Comparison of ENCODE assay signal across 8 mouse cellular contexts in the genomic region with DNA sequence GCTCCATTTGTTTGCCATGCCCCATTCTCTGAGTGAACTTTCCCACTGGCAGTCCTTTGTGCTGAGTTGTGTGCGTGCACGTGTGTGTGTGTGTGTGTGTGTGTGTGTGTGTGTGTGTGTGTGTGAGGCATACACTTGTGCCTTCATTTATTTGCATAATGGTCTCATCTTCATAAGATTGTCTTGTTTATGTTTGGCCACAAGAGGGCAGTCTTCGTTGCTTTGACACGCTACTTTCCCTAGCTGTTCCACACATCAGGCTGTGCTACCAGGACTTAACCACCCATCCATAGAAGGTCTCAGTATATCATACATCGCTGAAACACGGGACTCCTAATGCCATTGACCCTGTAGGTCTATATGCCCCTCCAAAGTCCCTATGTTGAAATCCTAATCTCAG. TPM values are rescaled to one million over a fixed set of nuclear protein-coding genes. Genes with fewer than 3 reads are reported as not detected.
DNase-seq lines count a peak whose midpoint lies in the region; ATAC-seq and TF ChIP-seq lines count a peak whose summit lies in the region.

No protein-coding gene starts in this region.

- peak; percentile 59 for TF ChIP-seq CTCF in bone marrow, adult 2 months (IDR thresholded peaks at IDR 0.05; ENCODE audit: control insufficient read depth, insufficient read depth, low read length)

- no peak for ATAC-seq in intestine, embryonic 14.5 days (replicated peaks; ENCODE audit: low FRiP score, low TSS enrichment, low read depth)
- no peak for ATAC-seq in intestine, embryonic 16.5 days
- ATAC-seq in embryonic facial prominence, embryonic 12.5 days (ENCODE audit: insufficient number of reproducible peaks, insufficient read depth, low FRiP score, low TSS enrichment) = 0 out of 2 replicates have a peak, but pooled peaks have one; percentile 10
- ATAC-seq in megakaryocyte-erythroid progenitor cell, adult 5-6 weeks (replicated peaks; ENCODE audit: low FRiP score, low TSS enrichment, poor library complexity, severe bottlenecking) = peak; percentile 71

- H3K4me3 ChIP-seq in intestine, embryonic 14.5 days (ENCODE audit: low read depth, low read length) = no peak overlapping the region
- no peak overlapping the region for H3K4me3 ChIP-seq in intestine, embryonic 16.5 days (ENCODE audit: low read length)
- H3K4me3 ChIP-seq in bone marrow, adult 2 months (replicated peaks; ENCODE audit: control insufficient read depth, low read depth, low read length) = no peak overlapping the region
- H3K4me3 ChIP-seq in embryonic facial prominence, embryonic 12.5 days = no peak overlapping the region

- no peak overlapping the region for H3K27ac ChIP-seq in intestine, embryonic 14.5 days (ENCODE audit: low read depth)
- no peak overlapping the region for H3K27ac ChIP-seq in intestine, embryonic 16.5 days (ENCODE audit: low read length)
- no peak overlapping the region for H3K27ac ChIP-seq in bone marrow, adult 2 months (ENCODE audit: control insufficient read depth, insufficient read depth, low read depth, low read length, poor library complexity)
- H3K27ac ChIP-seq in embryonic facial prominence, embryonic 12.5 days = no peak overlapping the region

- H3K36me3 ChIP-seq in intestine, embryonic 14.5 days (ENCODE audit: control insufficient read depth, insufficient read depth, low read length) = no peaks in the 10 kb centered on the region
- no peaks in the 10 kb centered on the region for H3K36me3 ChIP-seq in intestine, embryonic 16.5 days (ENCODE audit: control insufficient read depth, insufficient read depth, low read length)
- no peaks in the 10 kb centered on the region for H3K36me3 ChIP-seq in embryonic facial prominence, embryonic 12.5 days

- intact Hi-C loops in heart, postnatal 36 days (cut with DNase I) = loop anchor here (1.0 to 5.0 kb wide), 2 partner anchors 59 to 320 kb away; no protein-coding TSS in a partner anchor

- no peaks in the 10 kb centered on the region for H3K4me1 ChIP-seq in intestine, embryonic 14.5 days (replicated peaks; ENCODE audit: control insufficient read depth, insufficient read depth, low read length)
- H3K4me1 ChIP-seq in intestine, embryonic 16.5 days (ENCODE audit: control insufficient read depth, insufficient read depth, low read length) = no peaks in the 10 kb centered on the region
- H3K4me1 ChIP-seq in bone marrow, adult 2 months (ENCODE audit: control insufficient read depth, insufficient read depth, low read length) = no peaks in the 10 kb centered on the region
- H3K4me1 ChIP-seq in embryonic facial prominence, embryonic 12.5 days = no peaks in the 10 kb centered on the region; the same call in 1 of the 2 replicates

- 10% methylated on average over 6 of the region's 6 CpGs for WGBS in intestine, embryonic 14.5 days
- WGBS in intestine, embryonic 16.5 days = 8% methylated on average over 6 of the region's 6 CpGs
- 10% methylated on average over 6 of the region's 6 CpGs for WGBS in bone marrow, adult 2 months
- WGBS in embryonic facial prominence, embryonic 12.5 days = 7% methylated on average over 6 of the region's 6 CpGs

- no peak overlapping the region for H3K9ac ChIP-seq in intestine, embryonic 14.5 days (ENCODE audit: low read length)
- no peak overlapping the region for H3K9ac ChIP-seq in intestine, embryonic 16.5 days (ENCODE audit: low read depth, low read length)
- H3K9ac ChIP-seq in embryonic facial prominence, embryonic 12.5 days = no peak overlapping the region

- no peaks in the 10 kb centered on the region for H3K27me3 ChIP-seq in intestine, embryonic 14.5 days (replicated peaks; ENCODE audit: control insufficient read depth, insufficient read depth, low read length)
- H3K27me3 ChIP-seq in intestine, embryonic 16.5 days (replicated peaks; ENCODE audit: control insufficient read depth, insufficient read depth, low read length) = no peaks in the 10 kb centered on the region
- H3K27me3 ChIP-seq in embryonic facial prominence, embryonic 12.5 days = no peaks in the 10 kb centered on the region

- H3K4me2 ChIP-seq in intestine, embryonic 14.5 days (ENCODE audit: low read length) = no peak overlapping the region
- H3K4me2 ChIP-seq in intestine, embryonic 16.5 days (ENCODE audit: low read depth, low read length) = no peak overlapping the region
- H3K4me2 ChIP-seq in embryonic facial prominence, embryonic 12.5 days (replicated peaks) = no peak overlapping the region

- H3K9me3 ChIP-seq in intestine, embryonic 14.5 days (ENCODE audit: control insufficient read depth, low read length) = no peaks in the 10 kb centered on the region
- H3K9me3 ChIP-seq in intestine, embryonic 16.5 days (ENCODE audit: control insufficient read depth, low read length) = no peaks in the 10 kb centered on the region
- no peaks in the 10 kb centered on the region for H3K9me3 ChIP-seq in embryonic facial prominence, embryonic 12.5 days

- DNase-seq in intestine, embryonic 14.5 days (ENCODE audit: low spot score) = peak; percentile 56
- DNase-seq in heart, postnatal 36 days = peak; percentile 51 to 53
- DNase-seq in layer of hippocampus, adult 9-11 months = peak; percentile 40
- DNase-seq in right cerebral cortex, postnatal 4 days = peak; percentile 32

- no peak for TF ChIP-seq POLR2A in bone marrow, adult 2 months (IDR thresholded peaks at IDR 0.05; ENCODE audit: borderline replicate concordance, control insufficient read depth, low read depth, low read length)

RNA-seq across cellular contexts. Expression of a gene that starts 39.3 kb away (rescaled TPM):
- 0.31 and 0.51 TPM in 2 replicates for polyA plus RNA-seq in intestine, embryonic 14.5 days (2014; fragmentation: Nextera tagmentation; extraction: Ambion mirVana)
- 0.32 and 0.64 TPM in 2 replicates for polyA plus RNA-seq in intestine, embryonic 16.5 days (2015; fragmentation: Nextera tagmentation; extraction: Ambion mirVana)
- not detected in 2 replicates for polyA plus RNA-seq in bone marrow, adult 2 months (2011; ENCODE audit: insufficient read depth, insufficient read length, low replicate concordance, missing spikeins)
- 1.9 TPM in 2 replicates for polyA plus RNA-seq in embryonic facial prominence, embryonic 12.5 days (2016; fragmentation: Nextera tagmentation; extraction: Ambion mirVana)
- under 1 TPM; 0.39 to 0.68 TPM for total RNA-seq in heart, postnatal 36 days (2021)
- total RNA-seq in megakaryocyte-erythroid progenitor cell, adult 5-6 weeks (2014; fragmentation: Nextera tagmentation) = not detected in 2 replicates
- total RNA-seq in megakaryocyte-erythroid progenitor cell, adult 5-6 weeks (2017) = not detected in 2 replicates

Comparison
In these comparisons a context has a peak if more than half of its experiments do, and no peak if none do; other contexts are left out.
1. ATAC-seq: peak in embryonic facial prominence, embryonic 12.5 days (single experiment) and megakaryocyte-erythroid progenitor cell, adult 5-6 weeks (single experiment); none in intestine, embryonic 14.5 days (single experiment) and intestine, embryonic 16.5 days (single experiment).
2. Peak in every context shown above with its lines, with median percentiles within 50 percentile points of each other: DNase-seq.